Mouse (Mus musculus) heart, adult 2 months (tissue): ENCODE data around the gene Nfkbib.

ENCODE experiments used
- CTCF ChIP-seq: fragments of 200-600 bp; IDR thresholded peaks from 2 replicates; pipeline ENCODE4 v1.8.1; 2022; ENCODE audit warnings: antibody characterized with exemption, mild to moderate bottlenecking, moderate library complexity
- EP300 ChIP-seq: fragments of 200-500 bp; IDR thresholded peaks from 2 replicates; pipeline ENCODE4 v1.6.1; 2011; ENCODE audit warnings: low read depth, low read length, control low read depth; ENCODE audit not compliant: insufficient read depth
- POLR2A ChIP-seq: fragments of 200-500 bp; IDR thresholded peaks from 2 replicates; pipeline ENCODE4 v1.6.1; 2011; ENCODE audit warnings: mild to moderate bottlenecking, low read depth, low read length, control low read depth; ENCODE audit not compliant: insufficient read depth

DNA sequence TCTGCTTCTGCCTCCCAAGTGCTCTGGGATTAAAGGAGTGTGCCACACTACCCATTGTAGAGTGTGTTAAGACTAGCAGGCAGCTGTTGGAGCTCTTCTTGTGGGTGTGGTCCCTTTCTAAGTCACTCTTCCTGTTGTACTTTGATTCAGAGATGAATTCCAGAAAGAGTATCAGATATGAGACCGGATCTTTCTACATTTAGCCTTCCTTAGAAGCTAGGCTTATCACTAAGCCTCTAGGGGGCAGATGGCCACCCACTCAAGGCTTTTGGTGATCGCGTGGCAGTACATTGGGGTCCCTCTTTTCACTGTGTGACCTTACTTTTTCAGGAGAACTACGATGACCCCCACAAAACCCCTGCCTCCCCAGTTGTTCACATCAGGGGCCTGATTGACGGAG, 45.6 kb upstream of the Nfkbib start:
- TF ChIP-seq POLR2A, result no peak
- peak; percentile 70 for TF ChIP-seq CTCF
- TF ChIP-seq EP300, result no peak
